Mouse (Mus musculus): ENCODE data around the gene Rps15. TPM values are rescaled to one million over a fixed set of nuclear protein-coding genes. Genes with fewer than 3 reads are reported as not detected.

Rps15 gene
- total and polyA plus RNA-seq, 3 experiments, result 748 to 1,041 (median 861) TPM

- TF ChIP-seq POLR2A (IDR thresholded peaks at IDR 0.05; ENCODE audit: insufficient read depth, low read depth, low read length) (0 out of 2 replicates have a peak, but pooled peaks have one; percentile 14), CTCF (IDR thresholded peaks at IDR 0.05) (no peak), EP300 (IDR thresholded peaks at IDR 0.05; ENCODE audit: insufficient read depth, low read depth, low read length) (no peak)
- Histone ChIP-seq H3K27me3 (ENCODE audit: control insufficient read depth, insufficient read depth, low read length) (no peaks in the 10 kb centered on the region), H3K4me3 (no peak overlapping the region), H3K79me2 (replicated peaks; ENCODE audit: control insufficient read depth, insufficient read depth, low read length) (peaks cover 13% of the 10 kb centered on the region), H3K27ac (no peak overlapping the region; the same call in 1 of the 2 replicates), H3K4me1 (ENCODE audit: control insufficient read depth, insufficient read depth, low read length) (peaks cover 29% of the 10 kb centered on the region), H3K9ac (ENCODE audit: low read depth, low read length) (peak overlapping the region; percentile 10; the same call in 1 of the 2 replicates), H3K36me3 (ENCODE audit: control insufficient read depth, insufficient read depth, low read length) (peaks cover 6% of the 10 kb centered on the region)
- DNase-seq, result no peak
- intact Hi-C loops (cut with DNase I), result no loop called here
- WGBS, result 55% methylated on average over 5 of the region's 5 CpGs
Observed at GRCm38 (mm10) chr10:80271186-80271843, 20.9 kb upstream of the Rps15 start.

GRCm38 (mm10) chr10:80271870-80272585 is 20.2 kb upstream of the Rps15 start:
- Histone ChIP-seq H3K4me3 (no peak overlapping the region), H3K79me2 (replicated peaks; ENCODE audit: control insufficient read depth, insufficient read depth, low read length) (peaks cover 13% of the 10 kb centered on the region), H3K9ac (ENCODE audit: low read depth, low read length) (no peak overlapping the region), H3K27me3 (ENCODE audit: control insufficient read depth, insufficient read depth, low read length) (no peaks in the 10 kb centered on the region), H3K27ac (no peak overlapping the region), H3K4me1 (ENCODE audit: control insufficient read depth, insufficient read depth, low read length) (peaks cover 29% of the 10 kb centered on the region), H3K36me3 (ENCODE audit: control insufficient read depth, insufficient read depth, low read length) (peaks cover 3% of the 10 kb centered on the region; the same call in 1 of the 2 replicates)
- no peak for TF ChIP-seq EP300 (IDR thresholded peaks at IDR 0.05; ENCODE audit: insufficient read depth, low read depth, low read length)
- no peak for TF ChIP-seq POLR2A (IDR thresholded peaks at IDR 0.05; ENCODE audit: insufficient read depth, low read depth, low read length)
- TF ChIP-seq CTCF (IDR thresholded peaks at IDR 0.05), result no peak
- 63% methylated on average over 8 of the region's 8 CpGs for WGBS
- DNase-seq, result no peak
- intact Hi-C loops (cut with DNase I), result no loop called here

- no peak for TF ChIP-seq EP300 (IDR thresholded peaks at IDR 0.05; ENCODE audit: insufficient read depth, low read depth, low read length)
- no peak for TF ChIP-seq CTCF (IDR thresholded peaks at IDR 0.05)
- no peak for TF ChIP-seq POLR2A (IDR thresholded peaks at IDR 0.05; ENCODE audit: insufficient read depth, low read depth, low read length)
- 59% methylated on average over 3 of the region's 3 CpGs for WGBS
- Histone ChIP-seq H3K36me3 (ENCODE audit: control insufficient read depth, insufficient read depth, low read length) (no peaks in the 10 kb centered on the region), H3K9ac (ENCODE audit: low read depth, low read length) (no peak overlapping the region), H3K79me2 (replicated peaks; ENCODE audit: control insufficient read depth, insufficient read depth, low read length) (peaks cover 10% of the 10 kb centered on the region), H3K4me1 (ENCODE audit: control insufficient read depth, insufficient read depth, low read length) (peaks cover 21% of the 10 kb centered on the region), H3K27me3 (ENCODE audit: control insufficient read depth, insufficient read depth, low read length) (no peaks in the 10 kb centered on the region), H3K4me3 (no peak overlapping the region), H3K27ac (no peak overlapping the region)
- intact Hi-C loops (cut with DNase I), result no loop called here
- no peak for DNase-seq
Observed at GRCm38 (mm10) chr10:80273847-80274246, 18.4 kb upstream of the Rps15 start.

GRCm38 (mm10) chr10:80276238-80276637 is 16.0 kb upstream of the Rps15 start:
- Histone ChIP-seq H3K36me3 (ENCODE audit: control insufficient read depth, insufficient read depth, low read length) (no peaks in the 10 kb centered on the region), H3K79me2 (replicated peaks; ENCODE audit: control insufficient read depth, insufficient read depth, low read length) (peaks cover 4% of the 10 kb centered on the region; the same call in 1 of the 2 replicates), H3K4me1 (ENCODE audit: control insufficient read depth, insufficient read depth, low read length) (peaks cover 6% of the 10 kb centered on the region), H3K4me3 (no peak overlapping the region), H3K9ac (ENCODE audit: low read depth, low read length) (no peak overlapping the region), H3K27me3 (ENCODE audit: control insufficient read depth, insufficient read depth, low read length) (no peaks in the 10 kb centered on the region), H3K27ac (no peak overlapping the region)
- WGBS, result 85% methylated on average over 5 of the region's 5 CpGs
- no peak for DNase-seq
- intact Hi-C loops (cut with DNase I), result no loop called here
- TF ChIP-seq CTCF (IDR thresholded peaks at IDR 0.05), result no peak
- no peak for TF ChIP-seq EP300 (IDR thresholded peaks at IDR 0.05; ENCODE audit: insufficient read depth, low read depth, low read length)
- TF ChIP-seq POLR2A (IDR thresholded peaks at IDR 0.05; ENCODE audit: insufficient read depth, low read depth, low read length), result no peak

GRCm38 (mm10) chr10:80278390-80278789 is 13.9 kb upstream of the Rps15 start:
- TF ChIP-seq CTCF (IDR thresholded peaks at IDR 0.05), result no peak
- TF ChIP-seq EP300 (IDR thresholded peaks at IDR 0.05; ENCODE audit: insufficient read depth, low read depth, low read length), result no peak
- no peak for TF ChIP-seq POLR2A (IDR thresholded peaks at IDR 0.05; ENCODE audit: insufficient read depth, low read depth, low read length)
- Histone ChIP-seq H3K27me3 (ENCODE audit: control insufficient read depth, insufficient read depth, low read length) (no peaks in the 10 kb centered on the region), H3K4me1 (ENCODE audit: control insufficient read depth, insufficient read depth, low read length) (peaks cover 6% of the 10 kb centered on the region; the same call in 1 of the 2 replicates), H3K27ac (no peak overlapping the region), H3K36me3 (ENCODE audit: control insufficient read depth, insufficient read depth, low read length) (no peaks in the 10 kb centered on the region), H3K79me2 (replicated peaks; ENCODE audit: control insufficient read depth, insufficient read depth, low read length) (no peaks in the 10 kb centered on the region), H3K4me3 (no peak overlapping the region), H3K9ac (ENCODE audit: low read depth, low read length) (no peak overlapping the region)
- intact Hi-C loops (cut with DNase I), result no loop called here
- DNase-seq, result no peak
- WGBS, result 92% methylated on average over 9 of the region's 9 CpGs

- Histone ChIP-seq H3K27ac (no peak overlapping the region), H3K36me3 (ENCODE audit: control insufficient read depth, insufficient read depth, low read length) (no peaks in the 10 kb centered on the region), H3K9ac (ENCODE audit: low read depth, low read length) (no peak overlapping the region), H3K27me3 (ENCODE audit: control insufficient read depth, insufficient read depth, low read length) (no peaks in the 10 kb centered on the region), H3K79me2 (replicated peaks; ENCODE audit: control insufficient read depth, insufficient read depth, low read length) (no peaks in the 10 kb centered on the region), H3K4me3 (no peak overlapping the region), H3K4me1 (ENCODE audit: control insufficient read depth, insufficient read depth, low read length) (peaks cover 4% of the 10 kb centered on the region; the same call in 1 of the 2 replicates)
- TF ChIP-seq CTCF (IDR thresholded peaks at IDR 0.05) (no peak), POLR2A (IDR thresholded peaks at IDR 0.05; ENCODE audit: insufficient read depth, low read depth, low read length) (no peak), EP300 (IDR thresholded peaks at IDR 0.05; ENCODE audit: insufficient read depth, low read depth, low read length) (no peak)
- WGBS, result 87% methylated on average over 12 of the region's 12 CpGs
- intact Hi-C loops (cut with DNase I), result no loop called here
- DNase-seq, result no peak
Observed at GRCm38 (mm10) chr10:80279273-80279672, 13.0 kb upstream of the Rps15 start.
